Mouse (Mus musculus) heart, adult 11 months (tissue): ENCODE measurements around the gene Plekhm3.

ENCODE experiments used
- DNase-seq: peaks from one replicate; pipeline ENCODE4 v3.0.0; 2022

Plekhm3 gene

GRCm38 (mm10) chr1:64927437-64928274, 29.0 kb downstream of the Plekhm3 start:
- peak; percentile 91 for DNase-seq

GRCm38 (mm10) chr1:64925594-64925993, 31.0 kb downstream of the Plekhm3 start:
- peak; percentile 96 for DNase-seq

- DNase-seq: no peak
Measured at GRCm38 (mm10) chr1:64924283-64924682, 32.3 kb downstream of the Plekhm3 start.

GRCm38 (mm10) chr1:64918810-64919528, 37.7 kb downstream of the Plekhm3 start:
- peak; percentile 95 for DNase-seq

GRCm38 (mm10) chr1:64917966-64918365, 38.7 kb downstream of the Plekhm3 start:
- DNase-seq: peak; percentile 66

- peak; percentile 29 for DNase-seq
Measured at GRCm38 (mm10) chr1:64916884-64917507, 39.6 kb downstream of the Plekhm3 start.

- peak; percentile 50 for DNase-seq
Measured at GRCm38 (mm10) chr1:64914356-64914755, 42.3 kb downstream of the Plekhm3 start.

GRCm38 (mm10) chr1:64907740-64908139, 48.9 kb downstream of the Plekhm3 start:
- no peak for DNase-seq

- no peak for DNase-seq
Measured at GRCm38 (mm10) chr1:64906226-64906625, 50.4 kb downstream of the Plekhm3 start.

GRCm38 (mm10) chr1:64903415-64903814, 53.2 kb downstream of the Plekhm3 start:
- no peak for DNase-seq

GRCm38 (mm10) chr1:64902804-64903203, 53.8 kb downstream of the Plekhm3 start:
- DNase-seq: no peak

- DNase-seq: no peak
Measured at GRCm38 (mm10) chr1:64899763-64900162, 56.9 kb downstream of the Plekhm3 start.

GRCm38 (mm10) chr1:64897485-64897884, 59.1 kb downstream of the Plekhm3 start:
- no peak for DNase-seq

- no peak for DNase-seq
Measured at GRCm38 (mm10) chr1:64893806-64894205, 62.8 kb downstream of the Plekhm3 start.

- peak; percentile 39 for DNase-seq
Measured at GRCm38 (mm10) chr1:64891332-64891731, 65.3 kb downstream of the Plekhm3 start.

- DNase-seq: peak; percentile 12
Measured at GRCm38 (mm10) chr1:64887502-64888203, 69.0 kb downstream of the Plekhm3 start.

GRCm38 (mm10) chr1:64886718-64887117, 69.9 kb downstream of the Plekhm3 start:
- DNase-seq: no peak

- DNase-seq: no peak
Measured at GRCm38 (mm10) chr1:64885328-64885727, 71.3 kb downstream of the Plekhm3 start.

GRCm38 (mm10) chr1:64884007-64884406, 72.6 kb downstream of the Plekhm3 start:
- DNase-seq: peak; percentile 69

- peak; percentile 17 for DNase-seq
Measured at GRCm38 (mm10) chr1:64880613-64881012, 76.0 kb downstream of the Plekhm3 start.

- peak; percentile 45 for DNase-seq
Measured at GRCm38 (mm10) chr1:64878795-64879240, 77.8 kb downstream of the Plekhm3 start.

- DNase-seq: peak; percentile 96
Measured at GRCm38 (mm10) chr1:64876276-64876675, 80.3 kb downstream of the Plekhm3 start.

GRCm38 (mm10) chr1:64875712-64876111, 80.9 kb downstream of the Plekhm3 start:
- peak; percentile 91 for DNase-seq
